Mouse (Mus musculus) C2C12 (cell line): ENCODE data around the gene Socs2.

Source experiments
- CEBPB ChIP-seq: IDR thresholded peaks from one replicate; pipeline ENCODE4 v1.6.1; 2011; ENCODE audit warnings: low read depth, mild to moderate bottlenecking, control low read depth, moderate library complexity
- CTCF ChIP-seq: IDR thresholded peaks from one replicate; pipeline ENCODE4 v1.5.1; 2011; ENCODE audit not compliant: control insufficient read depth, insufficient read depth, insufficient read length
- MYOD1 ChIP-seq: IDR thresholded peaks from one replicate; pipeline ENCODE4 v1.6.1; 2011; ENCODE audit warnings: low read depth; ENCODE audit not compliant: control insufficient read depth, insufficient read length
- USF1 ChIP-seq: IDR thresholded peaks from one replicate; pipeline ENCODE4 v1.6.1; 2011; ENCODE audit warnings: low read depth, mild to moderate bottlenecking, control low read depth, moderate library complexity

GRCm38 (mm10) chr10:95337589-95337988, 79.4 kb downstream of the Socs2 start:
- TF ChIP-seq CTCF (no peak), CEBPB (no peak), MYOD1 (no peak), USF1 (no peak)
